Mouse (Mus musculus) MEL (cell line): ENCODE measurements around the gene Gnai2. TPM values are rescaled to one million over a fixed set of nuclear protein-coding genes. Genes with fewer than 3 reads are reported as not detected.

Experiments
- DNase-seq: peaks from one replicate; pipeline ENCODE4 v3.0.0; 2011; ENCODE audit warnings: low read depth, low spot score
- H3K27ac ChIP-seq: 2 replicates; pipeline ENCODE4 v1.5.1; 2012; ENCODE audit warnings: low read depth, mild to moderate bottlenecking, control low read depth, low read length, moderate library complexity; ENCODE audit not compliant: control insufficient read depth
- H3K27me3 ChIP-seq, 2 experiments: fragments of 150-350 bp in 1 of 2; sonication (generic) in 1 of 2; 2 replicates each; pipeline ENCODE4 v1.6.1; 2012; ENCODE audit warnings: low read length in 2 of 2, mild to moderate bottlenecking in 2 of 2, improper control_type of control experiment in 1 of 2, moderate library complexity in 1 of 2; ENCODE audit not compliant: insufficient read depth in 2 of 2, control insufficient read depth in 1 of 2
- H3K36me3 ChIP-seq, 2 experiments: 2 replicates each; pipeline ENCODE4 v1.6.1; 2012 to 2014; ENCODE audit warnings: low read length in 2 of 2, improper control_type of control experiment in 1 of 2, inconsistent platforms in 1 of 2, mild to moderate bottlenecking in 1 of 2; ENCODE audit not compliant: insufficient read depth in 2 of 2, control insufficient read depth in 1 of 2
- H3K4me1 ChIP-seq, 2 experiments: fragments of 150-350 bp in 1 of 2; sonication (generic) in 1 of 2; 2 replicates each; pipeline ENCODE4 v1.6.1; 2012; ENCODE audit warnings: low read length in 2 of 2, improper control_type of control experiment in 1 of 2, mild to moderate bottlenecking in 1 of 2; ENCODE audit not compliant: insufficient read depth in 2 of 2, control insufficient read depth in 1 of 2
- H3K4me3 ChIP-seq, 2 experiments: fragments of 150-350 bp in 1 of 2; sonication (generic) in 1 of 2; 2 replicates each; pipeline ENCODE4 v1.5.1; 2012; ENCODE audit warnings: low read depth in 2 of 2, low read length in 2 of 2, mild to moderate bottlenecking in 2 of 2, moderate library complexity in 2 of 2, control low read depth in 1 of 2, improper control_type of control experiment in 1 of 2; ENCODE audit not compliant: control insufficient read depth in 1 of 2, insufficient read depth in 1 of 2
- H3K79me2 ChIP-seq: 2 replicates; pipeline ENCODE4 v1.6.1; 2012; ENCODE audit warnings: mild to moderate bottlenecking, low read length, moderate library complexity; ENCODE audit not compliant: control insufficient read depth, poor library complexity, insufficient read depth
- H3K9ac ChIP-seq: 2 replicates; pipeline ENCODE4 v1.6.1; 2012; ENCODE audit warnings: low read depth, mild to moderate bottlenecking, control low read depth, low read length, moderate library complexity; ENCODE audit not compliant: control insufficient read depth, poor library complexity, severe bottlenecking
- H3K9me3 ChIP-seq: fragments of 150-350 bp; sonication (generic); replicated peaks from 2 replicates; pipeline ENCODE4 v1.6.1; 2012; ENCODE audit warnings: mild to moderate bottlenecking, low read length, improper control_type of control experiment, moderate library complexity; ENCODE audit not compliant: insufficient read depth
- BHLHE40 ChIP-seq: IDR thresholded peaks from 2 replicates; pipeline ENCODE4 v1.6.1; 2012; ENCODE audit warnings: low read depth, mild to moderate bottlenecking, inconsistent platforms, low read length, improper control_type of control experiment, borderline replicate concordance
- CHD1 ChIP-seq: IDR thresholded peaks from 2 replicates; pipeline ENCODE4 v1.6.1; 2012; ENCODE audit warnings: low read depth, mild to moderate bottlenecking, inconsistent platforms, low read length, improper control_type of control experiment
- CHD2 ChIP-seq: IDR thresholded peaks from 2 replicates; pipeline ENCODE4 v1.6.1; 2011; ENCODE audit warnings: low read length, improper control_type of control experiment
- CTCF ChIP-seq, 3 experiments: IDR thresholded peaks in 2 of 3; conservative IDR thresholded peaks in 1 of 3; 2 replicates each; pipeline ENCODE4 v1.5.1; 2011 to 2012; ENCODE audit warnings: low read length in 3 of 3, low read depth in 2 of 3, mild to moderate bottlenecking in 2 of 3, improper control_type of control experiment in 1 of 3, inconsistent platforms in 1 of 3, mixed read lengths in 1 of 3, moderate library complexity in 1 of 3; ENCODE audit not compliant: control insufficient read depth in 1 of 3, insufficient read depth in 1 of 3, poor library complexity in 1 of 3, severe bottlenecking in 1 of 3
- ELF1 ChIP-seq: IDR thresholded peaks from 2 replicates; pipeline ENCODE4 v1.6.1; 2014; ENCODE audit warnings: low read depth, mild to moderate bottlenecking, inconsistent platforms, low read length, improper control_type of control experiment, moderate library complexity
- EP300 ChIP-seq, 2 experiments: IDR thresholded peaks; 2 replicates each; pipeline ENCODE4 v1.6.1; 2011; ENCODE audit warnings: improper control_type of control experiment in 2 of 2, low read length in 2 of 2, low read depth in 1 of 2, mild to moderate bottlenecking in 1 of 2
- ETS1 ChIP-seq: IDR thresholded peaks from 2 replicates; pipeline ENCODE4 v1.6.1; 2012; ENCODE audit warnings: low read depth, mild to moderate bottlenecking, inconsistent platforms, low read length, improper control_type of control experiment, moderate library complexity
- GABPA ChIP-seq: IDR thresholded peaks from 2 replicates; pipeline ENCODE4 v1.6.1; 2012; ENCODE audit warnings: low read depth, mild to moderate bottlenecking, inconsistent platforms, low read length, improper control_type of control experiment, moderate library complexity
- GATA1 ChIP-seq: IDR thresholded peaks from 2 replicates; pipeline ENCODE4 v1.6.1; 2011; ENCODE audit warnings: low read depth, low read length, improper control_type of control experiment
- HCFC1 ChIP-seq: IDR thresholded peaks from 2 replicates; pipeline ENCODE4 v1.6.1; 2012; ENCODE audit warnings: low read depth, mild to moderate bottlenecking, inconsistent platforms, low read length, improper control_type of control experiment, moderate library complexity
- JUND ChIP-seq: IDR thresholded peaks from 2 replicates; pipeline ENCODE4 v1.6.1; 2011; ENCODE audit warnings: low read depth, mild to moderate bottlenecking, improper control_type of control experiment, low read length
- MAFK ChIP-seq: IDR thresholded peaks from 2 replicates; pipeline ENCODE4 v1.6.1; 2011; ENCODE audit warnings: low read depth, mild to moderate bottlenecking, low read length, improper control_type of control experiment, borderline replicate concordance
- MAZ ChIP-seq: IDR thresholded peaks from 2 replicates; pipeline ENCODE4 v1.6.1; 2012; ENCODE audit warnings: low read depth, mild to moderate bottlenecking, inconsistent platforms, low read length, improper control_type of control experiment
- MEF2A ChIP-seq: IDR thresholded peaks from 2 replicates; pipeline ENCODE4 v1.6.1; 2014; ENCODE audit warnings: low read depth, mild to moderate bottlenecking, inconsistent platforms, low read length, improper control_type of control experiment; ENCODE audit not compliant: poor library complexity, insufficient replicate concordance, severe bottlenecking; ENCODE audit errors: extremely low read depth
- MXI1 ChIP-seq: IDR thresholded peaks from 2 replicates; pipeline ENCODE4 v1.6.1; 2011; ENCODE audit warnings: mild to moderate bottlenecking, low read depth, low read length, improper control_type of control experiment
- MYB ChIP-seq: IDR thresholded peaks from 2 replicates; pipeline ENCODE4 v1.6.1; 2011; ENCODE audit warnings: mild to moderate bottlenecking, low read depth, low read length, improper control_type of control experiment
- MYC ChIP-seq: IDR thresholded peaks from 2 replicates; pipeline ENCODE4 v1.6.1; 2011; ENCODE audit warnings: low read depth, mild to moderate bottlenecking, low read length, improper control_type of control experiment, moderate library complexity
- NELFE ChIP-seq: IDR thresholded peaks from 2 replicates; pipeline ENCODE4 v1.6.1; 2011; ENCODE audit warnings: low read depth, low read length, improper control_type of control experiment
- NRF1 ChIP-seq: IDR thresholded peaks from 2 replicates; pipeline ENCODE4 v1.6.1; 2014; ENCODE audit warnings: low read depth, mild to moderate bottlenecking, inconsistent platforms, low read length, improper control_type of control experiment, moderate library complexity; ENCODE audit not compliant: poor library complexity, insufficient read depth, severe bottlenecking
- POLR2AphosphoS2 ChIP-seq: IDR thresholded peaks from 2 replicates; pipeline ENCODE4 v1.6.1; 2011; ENCODE audit warnings: low read length, improper control_type of control experiment
- RCOR1 ChIP-seq: IDR thresholded peaks from 2 replicates; pipeline ENCODE4 v1.6.1; 2012; ENCODE audit warnings: low read depth, mild to moderate bottlenecking, inconsistent platforms, low read length, improper control_type of control experiment
- SMC3 ChIP-seq: IDR thresholded peaks from 2 replicates; pipeline ENCODE4 v1.6.1; 2011; ENCODE audit warnings: low read depth, low read length, improper control_type of control experiment
- TBP ChIP-seq: IDR thresholded peaks from 2 replicates; pipeline ENCODE4 v1.8.0; 2011; ENCODE audit warnings: low read depth, low read length, improper control_type of control experiment
- TCF12 ChIP-seq: IDR thresholded peaks from 2 replicates; pipeline ENCODE4 v1.6.1; 2014; ENCODE audit warnings: low read depth, mild to moderate bottlenecking, inconsistent platforms, low read length, improper control_type of control experiment, moderate library complexity
- USF1 ChIP-seq: IDR thresholded peaks from 2 replicates; pipeline ENCODE4 v1.6.1; 2014; ENCODE audit warnings: low read depth, mild to moderate bottlenecking, inconsistent platforms, low read length, improper control_type of control experiment, moderate library complexity
- USF2 ChIP-seq, 2 experiments: IDR thresholded peaks; 2 replicates each; pipeline ENCODE4 v1.6.1; 2011 to 2012; ENCODE audit warnings: improper control_type of control experiment in 2 of 2, low read length in 2 of 2, borderline replicate concordance in 1 of 2, inconsistent platforms in 1 of 2, low read depth in 1 of 2, mild to moderate bottlenecking in 1 of 2; ENCODE audit not compliant: insufficient read depth in 1 of 2
- ZKSCAN1 ChIP-seq: IDR thresholded peaks from 2 replicates; pipeline ENCODE4 v1.6.1; 2012; ENCODE audit warnings: low read depth, mild to moderate bottlenecking, inconsistent platforms, low read length, improper control_type of control experiment, moderate library complexity
- ZMIZ1 ChIP-seq: IDR thresholded peaks from 2 replicates; pipeline ENCODE4 v1.6.1; 2012; ENCODE audit warnings: low read depth, mild to moderate bottlenecking, inconsistent platforms, low read length, improper control_type of control experiment, moderate library complexity
- ZNF384 ChIP-seq: IDR thresholded peaks from 2 replicates; pipeline ENCODE4 v1.6.1; 2012; ENCODE audit warnings: low read depth, mild to moderate bottlenecking, inconsistent platforms, low read length, improper control_type of control experiment
- polyA plus RNA-seq, 2 experiments: library from polyadenylated mRNA; stranded (reverse) in 1 of 2; unstranded in 1 of 2; fragments of >175 nt in 1 of 2; fragments of >200 nt in 1 of 2; gene quantifications; 2 replicates each; pipeline versions ENCODE4 v1.2.1 to v1.2.4; 2012; ENCODE audit warnings: low replicate concordance in 2 of 2, low read depth in 1 of 2; ENCODE audit not compliant: insufficient read length in 2 of 2, insufficient read depth in 1 of 2, missing spikeins in 1 of 2
- total RNA-seq: library from RNA; depleted of rRNA; stranded (reverse); fragments of 300-350 nt; gene quantifications from 2 replicates; pipeline ENCODE4 v1.2.3, GENCODE M21; 2012

Gnai2 gene
- total and polyA plus RNA-seq, 3 experiments = 129 to 335 (median 137) TPM

GRCm38 (mm10) chr9:107646975-107647374, 11.8 kb upstream of the Gnai2 start:
- H3K4me1 ChIP-seq = peaks cover 0 to 14% of the 10 kb centered on the region in 2 experiments; a peak in 3 of 4 replicates
- H3K9me3 ChIP-seq = no peaks in the 10 kb centered on the region
- H3K9ac ChIP-seq = no peak overlapping the region
- H3K4me3 ChIP-seq = no peak overlapping the region
- no peaks in the 10 kb centered on the region; the same call in 1 of the 2 replicates for H3K79me2 ChIP-seq
- peaks cover 0 to 1% of the 10 kb centered on the region in 2 experiments; a peak in 2 of 4 replicates for H3K27me3 ChIP-seq
- H3K36me3 ChIP-seq = peaks cover 0 to 7% of the 10 kb centered on the region in 2 experiments; a peak in 2 of 4 replicates
- peak; percentile 54 for DNase-seq
- TF ChIP-seq MAFK = no peak
- TF ChIP-seq MXI1 = no peak
- TF ChIP-seq MYB = no peak
- TF ChIP-seq MYC = no peak
- peak; percentile 88 for TF ChIP-seq ZNF384
- peak in 2 of 3 experiments; percentile 19 to 39; a peak in 3 of 6 replicates for TF ChIP-seq CTCF (IDR thresholded peaks at IDR 0.05 in 2 of 3, conservative IDR thresholded peaks at IDR 0.05 in 1 of 3; ENCODE audit: control insufficient read depth in 1 of 3, insufficient read depth in 1 of 3, low read depth in 2 of 3, low read length in 3 of 3, poor library complexity in 1 of 3, severe bottlenecking in 1 of 3)
- no peak for TF ChIP-seq USF2 (IDR thresholded peaks at IDR 0.05; ENCODE audit: borderline replicate concordance in 1 of 2, insufficient read depth in 1 of 2, low read depth in 1 of 2, low read length in 2 of 2)
- TF ChIP-seq, all 39 proteins: peak for 2
- no peak overlapping the region for H3K27ac ChIP-seq

- Histone ChIP-seq H3K9me3 (no peaks in the 10 kb centered on the region), H3K27me3 (no peaks in the 10 kb centered on the region), H3K9ac (peak overlapping the region; percentile 58), H3K4me1 (peaks cover 0 to 16% of the 10 kb centered on the region in 2 experiments; a peak in 3 of 4 replicates), H3K36me3 (peaks cover 0 to 7% of the 10 kb centered on the region in 2 experiments; a peak in 2 of 4 replicates), H3K4me3 (peak overlapping the region; percentile 51 to 61), H3K27ac (no peak overlapping the region), H3K79me2 (no peaks in the 10 kb centered on the region; the same call in 1 of the 2 replicates)
- DNase-seq = peak; percentile 89
- no peak for TF ChIP-seq GABPA
- TF ChIP-seq ELF1 = peak; percentile 38; the same call in 1 of the 2 replicates
- TF ChIP-seq JUND = no peak
- TF ChIP-seq MYB = no peak
- TF ChIP-seq ZKSCAN1 = no peak
- no peak for TF ChIP-seq NRF1
- TF ChIP-seq MYC = no peak
- TF ChIP-seq CHD2 = no peak
- TF ChIP-seq USF1 = no peak
- no peak for TF ChIP-seq MEF2A
- TF ChIP-seq HCFC1 = 0 out of 2 replicates have a peak, but pooled peaks have one; percentile 37
- TF ChIP-seq CHD1 = no peak
- TF ChIP-seq USF2 (IDR thresholded peaks at IDR 0.05; ENCODE audit: borderline replicate concordance in 1 of 2, insufficient read depth in 1 of 2, low read depth in 1 of 2, low read length in 2 of 2) = no peak
- TF ChIP-seq TBP = peak; percentile 36; the same call in 1 of the 2 replicates
- TF ChIP-seq TCF12 = 0 out of 2 replicates have a peak, but pooled peaks have one; percentile 36
- TF ChIP-seq ZNF384 = peak; percentile 55
- 0 out of 2 replicates have a peak, but pooled peaks have one; percentile 37 for TF ChIP-seq BHLHE40
- TF ChIP-seq EP300 (IDR thresholded peaks at IDR 0.05; ENCODE audit: low read depth in 1 of 2, low read length in 2 of 2) = no peak
- TF ChIP-seq ZMIZ1 = no peak
- TF ChIP-seq POLR2AphosphoS2 = no peak
- TF ChIP-seq NELFE = no peak
- TF ChIP-seq MXI1 = peak; percentile 16; the same call in 1 of the 2 replicates
- TF ChIP-seq ETS1 = no peak
- TF ChIP-seq GATA1 = no peak
- TF ChIP-seq MAZ = peak; percentile 79; the same call in 1 of the 2 replicates
- TF ChIP-seq RCOR1 = no peak
- TF ChIP-seq MAFK = no peak
- TF ChIP-seq SMC3 = peak; percentile 88
Observed at GRCm38 (mm10) chr9:107645577-107645976, 10.4 kb upstream of the Gnai2 start.
